Mouse (Mus musculus): Measurements from ENCODE around the gene Smurf1. TPM values are rescaled to one million over a fixed set of nuclear protein-coding genes. Genes with fewer than 3 reads are reported as not detected.

Gene Smurf1
- polyA plus RNA-seq, 1 experiment from 2014 or later = 18.3 TPM

DNA sequence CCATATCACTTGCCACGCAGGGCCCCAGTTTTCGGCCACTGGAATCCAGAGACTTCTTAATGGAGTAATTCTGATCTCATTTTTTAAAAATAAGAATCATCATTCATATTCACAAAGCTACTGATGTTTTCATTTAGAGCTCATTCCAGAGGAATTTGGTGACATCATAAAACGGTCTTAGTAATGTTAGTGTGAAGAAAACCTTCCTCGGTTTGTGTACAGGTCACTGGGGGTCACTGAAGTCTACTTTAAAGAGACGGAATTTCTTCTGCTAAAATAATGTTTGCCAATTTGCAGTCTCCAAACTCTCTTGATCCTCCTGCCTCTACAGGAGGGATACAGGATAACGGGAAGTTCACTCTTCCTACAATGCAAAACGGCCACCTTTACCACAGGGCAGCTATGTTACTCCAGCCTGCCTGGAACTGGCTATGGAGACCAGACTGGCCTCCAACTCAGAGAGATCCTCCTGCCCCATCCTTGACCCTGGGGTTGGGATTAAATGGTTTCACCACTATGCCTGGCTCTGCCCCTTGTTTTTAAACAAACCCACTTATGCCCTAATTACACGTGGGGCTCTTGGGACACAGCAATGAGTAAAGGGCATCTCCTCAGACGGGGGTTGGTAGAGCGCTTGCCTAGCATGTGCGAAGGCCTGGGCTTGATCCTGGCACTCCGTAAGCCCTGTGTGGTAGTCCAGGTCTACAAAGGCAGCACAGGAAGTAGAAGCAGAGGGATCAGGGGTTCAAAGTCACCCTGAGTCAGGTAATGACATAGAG is 61.1 kb downstream of the Smurf1 start:
- Histone ChIP-seq H3K9ac (ENCODE audit: low read length) (no peak overlapping the region), H3K9me3 (ENCODE audit: control insufficient read depth, low read length) (no peaks in the 10 kb centered on the region), H3K4me1 (replicated peaks; ENCODE audit: control insufficient read depth, insufficient read depth, low read length) (no peaks in the 10 kb centered on the region), H3K27ac (ENCODE audit: low read depth, low read length) (no peak overlapping the region), H3K27me3 (ENCODE audit: control insufficient read depth, insufficient read depth, low read length) (no peaks in the 10 kb centered on the region), H3K4me2 (ENCODE audit: low read depth, low read length, severe bottlenecking) (no peak overlapping the region), H3K36me3 (ENCODE audit: control insufficient read depth, insufficient read depth, low read length) (no peaks in the 10 kb centered on the region), H3K4me3 (ENCODE audit: low read depth, low read length) (no peak overlapping the region)
- ATAC-seq (replicated peaks; ENCODE audit: low FRiP score) (no peak), DNase-seq (ENCODE audit: low spot score) (no peak)
- 80% methylated on average over 12 of the region's 12 CpGs for WGBS

DNA sequence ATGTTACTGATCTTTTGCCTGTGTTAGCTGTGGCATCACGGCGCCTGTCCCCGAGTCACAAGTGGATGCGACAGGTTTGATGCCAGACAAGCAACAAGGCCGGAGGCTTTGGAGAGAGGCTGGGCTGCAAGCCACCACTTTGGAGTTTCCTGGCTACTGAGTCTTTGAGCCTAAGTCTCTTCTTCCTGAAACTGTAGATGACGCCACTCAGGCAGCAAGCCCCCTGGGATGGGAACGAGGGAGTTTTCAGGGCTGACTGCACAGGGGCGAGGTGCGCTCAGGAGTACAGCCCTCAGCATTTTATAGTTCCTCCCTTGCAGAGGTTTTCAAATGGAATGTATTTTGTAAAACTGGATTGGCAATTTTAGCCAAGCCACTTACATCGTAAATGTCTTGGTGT is 63.9 kb downstream of the Smurf1 start:
- DNase-seq (ENCODE audit: low spot score) (no peak), ATAC-seq (replicated peaks; ENCODE audit: low FRiP score) (no peak)
- no peak overlapping the region for H3K27ac ChIP-seq (ENCODE audit: low read depth, low read length)
- no peak overlapping the region for H3K9ac ChIP-seq (ENCODE audit: low read length)
- no peak overlapping the region for H3K4me3 ChIP-seq (ENCODE audit: low read depth, low read length)
- H3K36me3 ChIP-seq (ENCODE audit: control insufficient read depth, insufficient read depth, low read length) = no peaks in the 10 kb centered on the region
- no peak overlapping the region for H3K4me2 ChIP-seq (ENCODE audit: low read depth, low read length, severe bottlenecking)
- no peaks in the 10 kb centered on the region for H3K27me3 ChIP-seq (ENCODE audit: control insufficient read depth, insufficient read depth, low read length)
- WGBS = 78% methylated on average over 10 of the region's 10 CpGs
- H3K9me3 ChIP-seq (ENCODE audit: control insufficient read depth, low read length) = no peaks in the 10 kb centered on the region
- H3K4me1 ChIP-seq (replicated peaks; ENCODE audit: control insufficient read depth, insufficient read depth, low read length) = peaks cover 16% of the 10 kb centered on the region

DNA sequence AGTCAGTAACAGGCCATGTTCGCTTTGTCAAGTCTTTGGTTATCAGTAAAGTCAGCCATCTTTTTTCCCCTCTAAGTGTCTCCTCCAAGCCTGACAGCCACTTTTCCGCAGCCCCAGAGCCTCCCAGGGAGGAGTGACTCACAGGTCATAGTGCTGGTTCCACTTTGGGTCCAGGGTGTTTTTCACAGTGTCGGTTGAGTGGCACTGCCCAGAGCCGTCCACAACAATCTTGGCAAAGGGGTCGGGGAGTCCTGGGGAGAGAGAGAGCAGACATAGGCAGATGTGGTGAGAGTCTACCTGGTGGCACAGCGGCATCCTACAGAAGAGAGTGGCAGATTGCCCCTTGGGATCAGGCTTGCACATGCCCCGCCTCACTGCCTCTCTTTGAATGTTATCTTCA is 64.6 kb downstream of the Smurf1 start:
- Histone ChIP-seq H3K27me3 (ENCODE audit: control insufficient read depth, insufficient read depth, low read length) (no peaks in the 10 kb centered on the region), H3K36me3 (ENCODE audit: control insufficient read depth, insufficient read depth, low read length) (no peaks in the 10 kb centered on the region), H3K9me3 (ENCODE audit: control insufficient read depth, low read length) (no peaks in the 10 kb centered on the region), H3K4me3 (ENCODE audit: low read depth, low read length) (no peak overlapping the region), H3K4me2 (ENCODE audit: low read depth, low read length, severe bottlenecking) (no peak overlapping the region), H3K27ac (ENCODE audit: low read depth, low read length) (no peak overlapping the region), H3K9ac (ENCODE audit: low read length) (no peak overlapping the region), H3K4me1 (replicated peaks; ENCODE audit: control insufficient read depth, insufficient read depth, low read length) (peaks cover 16% of the 10 kb centered on the region)
- DNase-seq (ENCODE audit: low spot score) (no peak), ATAC-seq (replicated peaks; ENCODE audit: low FRiP score) (no peak)
- 88% methylated on average over 7 of the region's 7 CpGs for WGBS

DNA sequence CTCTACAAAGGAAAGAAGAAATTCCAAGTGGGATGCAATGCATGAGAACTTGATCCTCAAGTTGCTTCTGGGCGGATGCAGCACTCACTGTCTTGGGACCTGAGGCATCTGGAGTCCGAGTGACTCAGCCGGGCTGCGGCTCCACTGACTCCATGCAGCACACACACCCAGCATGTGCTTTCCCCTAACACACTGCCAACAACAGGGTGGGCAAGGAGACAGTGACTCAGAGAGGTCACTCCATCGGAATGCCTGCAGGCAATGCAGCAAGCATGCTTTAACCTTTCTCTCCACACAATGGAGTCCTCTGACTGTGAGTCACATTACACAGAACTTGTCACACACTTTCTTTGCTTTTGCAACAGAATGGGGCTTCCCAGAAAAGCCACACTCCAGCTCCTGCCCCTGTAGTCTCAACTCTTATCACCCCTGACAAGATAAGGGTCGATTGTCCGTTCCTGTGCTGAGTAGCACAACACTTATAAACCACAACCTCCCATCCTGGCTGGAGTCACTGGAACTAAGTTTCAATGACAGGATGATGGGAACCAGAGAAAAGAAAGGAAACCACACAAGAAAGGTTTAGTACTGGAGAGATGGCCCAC is 67.1 kb downstream of the Smurf1 start:
- H3K9me3 ChIP-seq (ENCODE audit: control insufficient read depth, low read length) = no peaks in the 10 kb centered on the region
- H3K4me3 ChIP-seq (ENCODE audit: low read depth, low read length) = no peak overlapping the region
- WGBS = 51% methylated on average over 7 of the region's 7 CpGs
- no peaks in the 10 kb centered on the region for H3K27me3 ChIP-seq (ENCODE audit: control insufficient read depth, insufficient read depth, low read length)
- DNase-seq (ENCODE audit: low spot score) = peak; percentile 59
- peaks cover 16% of the 10 kb centered on the region for H3K4me1 ChIP-seq (replicated peaks; ENCODE audit: control insufficient read depth, insufficient read depth, low read length)
- no peak overlapping the region for H3K9ac ChIP-seq (ENCODE audit: low read length)
- H3K4me2 ChIP-seq (ENCODE audit: low read depth, low read length, severe bottlenecking) = no peak overlapping the region
- no peak overlapping the region for H3K27ac ChIP-seq (ENCODE audit: low read depth, low read length)
- no peaks in the 10 kb centered on the region for H3K36me3 ChIP-seq (ENCODE audit: control insufficient read depth, insufficient read depth, low read length)
- no peak; the same call in 1 of the 2 replicates for ATAC-seq (replicated peaks; ENCODE audit: low FRiP score)

DNA sequence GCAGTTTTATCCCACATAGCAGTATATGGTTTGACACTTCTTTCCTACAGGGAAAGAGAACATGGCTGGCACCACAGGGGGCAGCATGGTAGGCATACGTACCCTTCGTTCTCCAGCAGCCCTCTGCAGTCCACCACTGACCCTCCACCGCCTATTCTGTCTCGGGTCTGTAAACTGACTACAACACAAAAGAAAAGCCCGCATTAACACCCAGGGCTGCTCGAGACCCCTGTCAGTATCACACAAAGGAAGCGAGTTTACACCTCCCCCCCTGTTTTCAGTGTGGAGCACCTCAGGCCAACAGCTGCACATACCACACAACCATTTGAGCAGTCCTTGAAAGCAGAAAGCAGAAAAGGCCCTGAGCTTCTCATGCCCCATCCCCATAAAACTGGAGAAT is 67.8 kb downstream of the Smurf1 start:
- ATAC-seq (replicated peaks; ENCODE audit: low FRiP score) = peak; percentile 72
- H3K9me3 ChIP-seq (ENCODE audit: control insufficient read depth, low read length) = no peaks in the 10 kb centered on the region
- no peak overlapping the region; the same call in 1 of the 2 replicates for H3K9ac ChIP-seq (ENCODE audit: low read length)
- WGBS = 11% methylated on average over 7 of the region's 7 CpGs
- no peaks in the 10 kb centered on the region for H3K27me3 ChIP-seq (ENCODE audit: control insufficient read depth, insufficient read depth, low read length)
- peaks cover 16% of the 10 kb centered on the region for H3K4me1 ChIP-seq (replicated peaks; ENCODE audit: control insufficient read depth, insufficient read depth, low read length)
- peak; percentile 60 for DNase-seq (ENCODE audit: low spot score)
- H3K27ac ChIP-seq (ENCODE audit: low read depth, low read length) = 0 out of 2 replicates have a peak overlapping the region, but pooled peaks have one; percentile 51
- H3K4me3 ChIP-seq (ENCODE audit: low read depth, low read length) = no peak overlapping the region
- H3K4me2 ChIP-seq (ENCODE audit: low read depth, low read length, severe bottlenecking) = no peak overlapping the region
- H3K36me3 ChIP-seq (ENCODE audit: control insufficient read depth, insufficient read depth, low read length) = no peaks in the 10 kb centered on the region

DNA sequence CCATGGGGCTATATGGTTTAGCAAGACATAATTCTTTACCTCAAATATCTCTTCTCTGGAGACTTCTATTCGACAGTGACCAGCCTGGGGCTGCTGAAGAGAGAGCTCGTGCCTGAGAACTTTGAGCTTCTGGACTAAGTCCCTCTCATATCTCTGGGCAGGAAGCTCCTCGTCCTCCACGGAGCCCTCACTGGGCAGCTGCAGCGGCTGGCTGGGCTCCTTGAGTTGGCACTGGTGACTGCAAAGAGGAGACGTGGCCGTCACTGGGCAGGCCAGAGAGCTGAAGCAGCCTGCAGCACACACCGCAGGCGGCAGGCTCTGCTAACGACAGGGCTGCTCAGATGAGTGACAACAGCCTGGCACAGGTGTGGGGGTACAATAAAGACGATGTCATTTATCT is 74.4 kb downstream of the Smurf1 start:
- no peaks in the 10 kb centered on the region for H3K27me3 ChIP-seq (ENCODE audit: control insufficient read depth, insufficient read depth, low read length)
- no peak overlapping the region for H3K9ac ChIP-seq (ENCODE audit: low read length)
- no peak overlapping the region for H3K27ac ChIP-seq (ENCODE audit: low read depth, low read length)
- H3K4me3 ChIP-seq (ENCODE audit: low read depth, low read length) = no peak overlapping the region
- no peak for DNase-seq (ENCODE audit: low spot score)
- H3K4me2 ChIP-seq (ENCODE audit: low read depth, low read length, severe bottlenecking) = no peak overlapping the region
- no peaks in the 10 kb centered on the region; the same call in 1 of the 2 replicates for H3K9me3 ChIP-seq (ENCODE audit: control insufficient read depth, low read length)
- H3K36me3 ChIP-seq (ENCODE audit: control insufficient read depth, insufficient read depth, low read length) = peaks cover 4% of the 10 kb centered on the region
- WGBS = 88% methylated on average over 11 of the region's 11 CpGs
- no peaks in the 10 kb centered on the region for H3K4me1 ChIP-seq (replicated peaks; ENCODE audit: control insufficient read depth, insufficient read depth, low read length)
- ATAC-seq (replicated peaks; ENCODE audit: low FRiP score) = no peak

DNA sequence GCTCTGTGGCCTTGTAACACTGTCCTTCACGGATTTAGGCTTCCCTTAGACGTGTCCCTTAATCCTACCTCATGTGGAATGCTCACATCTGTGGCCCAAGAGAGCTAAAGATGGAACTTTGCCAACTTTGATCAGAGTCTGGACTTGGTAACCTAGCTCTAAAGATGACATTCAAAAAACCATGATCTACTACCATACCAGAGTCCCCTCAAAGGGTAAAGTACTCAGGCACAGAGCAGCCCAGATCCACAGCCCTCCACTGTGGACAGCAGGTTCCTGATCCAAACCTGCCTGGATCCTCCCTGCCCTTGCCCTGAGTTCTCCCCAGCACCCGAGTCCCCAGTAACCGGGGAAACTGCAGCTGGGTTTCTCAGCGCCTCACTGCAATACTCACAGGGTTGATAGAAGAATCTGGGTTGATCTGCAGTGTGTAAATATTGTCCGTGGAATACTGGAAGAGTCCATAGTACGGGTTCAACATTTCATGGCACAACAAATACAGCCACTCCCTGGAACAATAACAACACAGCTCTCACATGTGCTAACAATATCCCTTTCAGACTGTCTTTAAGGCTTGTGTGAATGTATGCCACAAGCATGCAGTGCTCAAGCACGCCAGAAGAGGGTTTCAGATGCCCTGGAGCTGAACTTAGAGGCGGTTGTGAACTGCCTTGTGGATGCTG is 79.5 kb downstream of the Smurf1 start:
- Histone ChIP-seq H3K27me3 (ENCODE audit: control insufficient read depth, insufficient read depth, low read length) (no peaks in the 10 kb centered on the region), H3K4me3 (ENCODE audit: low read depth, low read length) (no peak overlapping the region), H3K4me1 (replicated peaks; ENCODE audit: control insufficient read depth, insufficient read depth, low read length) (no peaks in the 10 kb centered on the region), H3K9me3 (ENCODE audit: control insufficient read depth, low read length) (no peaks in the 10 kb centered on the region; the same call in 1 of the 2 replicates), H3K4me2 (ENCODE audit: low read depth, low read length, severe bottlenecking) (no peak overlapping the region), H3K9ac (ENCODE audit: low read length) (no peak overlapping the region), H3K36me3 (ENCODE audit: control insufficient read depth, insufficient read depth, low read length) (peaks cover 10% of the 10 kb centered on the region), H3K27ac (ENCODE audit: low read depth, low read length) (no peak overlapping the region)
- ATAC-seq (replicated peaks; ENCODE audit: low FRiP score) (no peak), DNase-seq (ENCODE audit: low spot score) (no peak)
- WGBS = 91% methylated on average over 9 of the region's 9 CpGs

DNA sequence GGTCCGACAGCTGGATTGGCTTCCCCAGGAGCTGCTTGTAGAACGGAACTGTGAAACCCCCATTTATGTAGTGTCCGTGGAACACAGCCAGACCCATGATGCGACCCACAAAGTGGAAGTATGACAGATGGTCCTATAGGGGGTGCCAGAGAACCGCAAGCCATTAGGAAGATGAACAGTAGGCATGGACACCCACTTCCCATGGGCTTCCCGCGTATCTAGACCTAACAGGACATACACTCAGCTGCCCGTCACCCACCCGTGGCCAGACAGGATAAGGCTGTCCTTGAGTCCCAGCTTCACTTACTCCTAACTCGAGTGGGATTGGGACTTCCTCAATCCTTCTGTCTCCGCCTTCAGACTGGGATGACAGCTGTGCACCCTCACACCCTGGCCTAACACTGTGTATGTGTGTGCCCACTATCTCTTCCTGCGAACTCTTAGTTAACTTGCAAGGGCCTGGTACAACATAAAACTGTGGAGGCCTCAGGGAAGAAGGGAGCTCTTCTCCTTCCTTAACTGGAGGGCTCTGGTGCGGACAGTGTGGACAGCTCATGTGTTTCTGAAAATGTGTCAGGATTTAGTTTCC is 80.9 kb downstream of the Smurf1 start:
- WGBS = 85% methylated on average over 13 of the region's 13 CpGs
- H3K36me3 ChIP-seq (ENCODE audit: control insufficient read depth, insufficient read depth, low read length) = peaks cover 10% of the 10 kb centered on the region
- no peak for DNase-seq (ENCODE audit: low spot score)

More for the DNA sequence above, 80.9 kb downstream of the Smurf1 start:
- H3K4me2 ChIP-seq (ENCODE audit: low read depth, low read length, severe bottlenecking) = no peak overlapping the region
- H3K27ac ChIP-seq (ENCODE audit: low read depth, low read length) = no peak overlapping the region
- ATAC-seq (replicated peaks; ENCODE audit: low FRiP score) = no peak
- H3K4me1 ChIP-seq (replicated peaks; ENCODE audit: control insufficient read depth, insufficient read depth, low read length) = no peaks in the 10 kb centered on the region
- H3K9me3 ChIP-seq (ENCODE audit: control insufficient read depth, low read length) = no peaks in the 10 kb centered on the region; the same call in 1 of the 2 replicates
- no peak overlapping the region for H3K9ac ChIP-seq (ENCODE audit: low read length)
- no peaks in the 10 kb centered on the region for H3K27me3 ChIP-seq (ENCODE audit: control insufficient read depth, insufficient read depth, low read length)
- no peak overlapping the region for H3K4me3 ChIP-seq (ENCODE audit: low read depth, low read length)

All from forebrain, embryonic 11.5 days (tissue).